Mouse (Mus musculus) myocyte (in vitro differentiated cells): ENCODE results near the gene Rap1b.

ENCODE experiments used
- E2F4 ChIP-seq: IDR thresholded peaks from one replicate; pipeline ENCODE4 v1.6.1; 2011; ENCODE audit warnings: mild to moderate bottlenecking, control low read depth, moderate library complexity; ENCODE audit not compliant: insufficient read depth
- MYOG ChIP-seq, 3 experiments: IDR thresholded peaks; one replicate each; pipeline ENCODE4 v1.6.1; 2011; ENCODE audit warnings: control low read depth in 2 of 3, low read depth in 2 of 3, mild to moderate bottlenecking in 2 of 3; ENCODE audit not compliant: insufficient read length in 2 of 3, control insufficient read depth in 1 of 3, insufficient read depth in 1 of 3
- POLR2A ChIP-seq: IDR thresholded peaks from one replicate; pipeline ENCODE4 v1.6.1; 2011; ENCODE audit warnings: low read depth, mild to moderate bottlenecking, control low read depth, moderate library complexity; ENCODE audit not compliant: insufficient read length

- TF ChIP-seq E2F4: no peak
- TF ChIP-seq POLR2A: no peak
- no peak for TF ChIP-seq MYOG (IDR thresholded peaks at IDR 0.05; ENCODE audit: control insufficient read depth in 1 of 3, insufficient read depth in 1 of 3, insufficient read length in 2 of 3, low read depth in 2 of 3)
These were observed 33.3 kb downstream of the Rap1b start for GRCm38 (mm10) chr10:117812501-117812900.
